Mouse (Mus musculus) erythroblast, embryonic 14.5 days (primary cell): ENCODE measurements around the gene Trpc2.

Source experiments
- GATA1 ChIP-seq: IDR thresholded peaks from 2 replicates; pipeline ENCODE4 v1.6.1; 2012; ENCODE audit warnings: low read length, inconsistent platforms, mixed read lengths
- TAL1 ChIP-seq: IDR thresholded peaks from 3 replicates; pipeline ENCODE4 v1.6.1; 2012; ENCODE audit warnings: low read length, inconsistent platforms, mixed read lengths

GRCm38 (mm10) chr7:102065046-102065891 lies 17.6 kb upstream of the Trpc2 start, which contains the start of the genes Rnf121, Xndc1 and Xntrpc:
- no peak for TF ChIP-seq GATA1
- TF ChIP-seq TAL1 = no peak
